Mouse (Mus musculus) Patski (cell line): Measurements from ENCODE around the gene H2-Eb1. TPM values are rescaled to one million over a fixed set of nuclear protein-coding genes. Genes with fewer than 3 reads are reported as not detected.

Experiments used
- ATAC-seq: fragments of 100-300 bp; one replicate; pipeline ENCODE4 v1.8.0; 2021
- CTCF ChIA-PET: fragments of 350-600 bp; sonication (Branson Sonifier 250); formaldehyde crosslinking; loops from one replicate; lab custom pipeline; 2022; ENCODE audit warnings: inconsistent platforms; lab: Charles Lee
- POLR2A ChIA-PET: fragments of 350-600 bp; sonication (Branson Sonifier 250); formaldehyde crosslinking; loops from one replicate; lab custom pipeline; 2022; ENCODE audit warnings: antibody characterized with exemption, inconsistent platforms; lab: Charles Lee
- DNase-seq: peaks from one replicate; pipeline ENCODE4 v3.0.0-alpha.2; 2011; ENCODE audit warnings: low read depth, low spot score
- H3K27me3 ChIP-seq: fragments of 371-371 bp; one replicate; pipeline ENCODE4 v1.5.1; 2021
- CTCF ChIP-seq: fragments of 100-300 bp; IDR thresholded peaks from one replicate; pipeline ENCODE4 v1.5.1; 2021
- in situ Hi-C: fragments of 300-500 bp; cut with MboI; formaldehyde crosslinking; loops from 3 replicates; pipeline ENCODE4 v1.11.1; 2018; ENCODE audit warnings: low pct_unique_long_range_greater_than_20kb, mixed read lengths
- polyA plus RNA-seq: library from polyadenylated mRNA; unstranded; gene quantifications from one replicate; pipeline ENCODE4 v1.2.3, GENCODE M21; 2021

H2-Eb1 gene
- polyA plus RNA-seq, 1 experiment from 2014 or later: 0.32 TPM

GRCm38 (mm10) chr17:34288131-34288530 lies 17.5 kb upstream of the H2-Eb1 start:
- DNase-seq (no peak), ATAC-seq (no peak)
- ChIA-PET POLR2A (no interaction called here), CTCF (interaction anchor here (1.4 kb wide), 1 partner anchor 20 kb away, joined by 3 read pairs; no protein-coding TSS in a partner anchor)
- peaks cover 30% of the 10 kb centered on the region for H3K27me3 ChIP-seq
- in situ Hi-C loops: no loop called here
- no peak for TF ChIP-seq CTCF

GRCm38 (mm10) chr17:34291609-34292008 lies 14.1 kb upstream of the H2-Eb1 start:
- no peak for TF ChIP-seq CTCF
- ChIA-PET POLR2A (no interaction called here), CTCF (no interaction called here)
- ATAC-seq: no peak
- peaks cover 22% of the 10 kb centered on the region for H3K27me3 ChIP-seq
- in situ Hi-C loops: no loop called here
- no peak for DNase-seq

GRCm38 (mm10) chr17:34292570-34292969 lies 13.1 kb upstream of the H2-Eb1 start:
- DNase-seq (no peak), ATAC-seq (no peak)
- ChIA-PET CTCF (no interaction called here), POLR2A (no interaction called here)
- H3K27me3 ChIP-seq: peaks cover 22% of the 10 kb centered on the region
- TF ChIP-seq CTCF: no peak
- in situ Hi-C loops: no loop called here

- ATAC-seq: no peak
- in situ Hi-C loops: no loop called here
- peaks cover 22% of the 10 kb centered on the region for H3K27me3 ChIP-seq
- ChIA-PET CTCF (no interaction called here), POLR2A (no interaction called here)
- no peak for TF ChIP-seq CTCF
- DNase-seq: no peak
Measured at GRCm38 (mm10) chr17:34293533-34293932, 12.1 kb upstream of the H2-Eb1 start.

GRCm38 (mm10) chr17:34294249-34294648 lies 11.4 kb upstream of the H2-Eb1 start:
- ChIA-PET POLR2A (no interaction called here), CTCF (interaction anchor here (0.7 kb wide), 1 partner anchor 19 kb away, joined by 3 read pairs; no protein-coding TSS in a partner anchor)
- in situ Hi-C loops: no loop called here
- no peak for TF ChIP-seq CTCF
- H3K27me3 ChIP-seq: peaks cover 22% of the 10 kb centered on the region
- DNase-seq: no peak
- ATAC-seq: no peak

GRCm38 (mm10) chr17:34295307-34295706 lies 10.4 kb upstream of the H2-Eb1 start:
- ChIA-PET POLR2A (no interaction called here), CTCF (no interaction called here)
- H3K27me3 ChIP-seq: peaks cover 14% of the 10 kb centered on the region
- TF ChIP-seq CTCF: no peak
- DNase-seq (no peak), ATAC-seq (no peak)
- in situ Hi-C loops: no loop called here

GRCm38 (mm10) chr17:34295891-34296794 lies 9.5 kb upstream of the H2-Eb1 start:
- in situ Hi-C loops: no loop called here
- ATAC-seq: no peak
- H3K27me3 ChIP-seq: peaks cover 10% of the 10 kb centered on the region
- no peak for TF ChIP-seq CTCF
- no peak for DNase-seq
- ChIA-PET POLR2A (no interaction called here), CTCF (no interaction called here)

GRCm38 (mm10) chr17:34299356-34299755 lies 6.3 kb upstream of the H2-Eb1 start:
- POLR2A ChIA-PET: no interaction called here
- no peak for DNase-seq
- in situ Hi-C loops: no loop called here

GRCm38 (mm10) chr17:34300071-34300470 lies 5.6 kb upstream of the H2-Eb1 start:
- in situ Hi-C loops: no loop called here
- ChIA-PET CTCF (interaction anchor here (1.1 kb wide), 1 partner anchor 11 kb away, joined by 3 read pairs; no protein-coding TSS in a partner anchor), POLR2A (no interaction called here)
- ATAC-seq (no peak), DNase-seq (no peak)
- no peak for TF ChIP-seq CTCF
- H3K27me3 ChIP-seq: peaks cover 9% of the 10 kb centered on the region

More at GRCm38 (mm10) chr17:34299356-34299755, 6.3 kb upstream of the H2-Eb1 start:
- peaks cover 10% of the 10 kb centered on the region for H3K27me3 ChIP-seq
- ATAC-seq: no peak
- CTCF ChIA-PET: interaction anchor here (1.1 kb wide), 1 partner anchor 10 kb away, joined by 3 read pairs; no protein-coding TSS in a partner anchor
- TF ChIP-seq CTCF: no peak

- DNase-seq: no peak
- H3K27me3 ChIP-seq: peaks cover 6% of the 10 kb centered on the region
- POLR2A ChIA-PET: no interaction called here
- no peak for ATAC-seq
- TF ChIP-seq CTCF: no peak
- CTCF ChIA-PET: interaction anchor here (1.1 kb wide), 1 partner anchor 12 kb away, joined by 3 read pairs; no protein-coding TSS in a partner anchor
- in situ Hi-C loops: no loop called here
Measured at GRCm38 (mm10) chr17:34300691-34301566, 4.7 kb upstream of the H2-Eb1 start.
